8 mouse cellular contexts compared by ENCODE assay signal in the genomic region with DNA sequence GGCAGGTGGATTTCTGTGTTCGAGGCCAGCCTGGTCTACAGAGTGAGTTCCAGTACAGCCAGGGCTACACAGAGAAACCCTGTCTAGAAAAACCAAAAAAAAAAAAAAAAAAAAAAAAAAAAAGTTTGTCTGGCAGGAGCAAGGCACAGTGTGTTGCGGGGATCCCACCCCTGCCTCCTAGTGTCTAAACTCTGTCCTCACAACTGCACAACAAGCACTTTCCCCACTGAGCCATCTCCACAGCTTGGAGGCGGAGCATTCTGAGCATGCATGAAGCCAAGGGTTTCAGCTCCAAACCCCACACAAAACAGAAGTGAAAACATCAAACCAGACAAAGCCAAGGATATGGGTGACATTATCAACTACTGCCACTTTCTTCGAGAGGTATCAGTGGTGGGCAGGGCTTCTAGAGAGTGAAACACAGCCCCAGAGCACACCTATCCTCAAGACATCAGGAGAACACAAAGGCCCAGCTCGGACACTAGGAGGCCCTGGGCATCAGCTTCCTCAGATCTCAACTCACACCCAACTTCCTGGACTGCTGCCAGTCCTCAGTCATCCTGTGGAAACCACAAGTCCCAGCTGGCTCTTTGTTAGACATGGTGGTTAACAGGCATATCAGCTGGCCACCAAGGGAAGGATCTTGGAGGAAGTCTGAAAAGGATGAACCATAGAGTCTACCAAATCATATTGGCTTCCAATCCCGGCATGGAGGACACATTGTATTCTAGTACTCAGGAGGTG. TPM values are rescaled to one million over a fixed set of nuclear protein-coding genes. Genes with fewer than 3 reads are reported as not detected.
DNase-seq lines count a peak whose midpoint lies in the region; ATAC-seq and TF ChIP-seq lines count a peak whose summit lies in the region.
"Had no signal": no experiment of that assay in that cellular context is flagged by ENCODE, and none has a peak within 500 bp of the region (broad histone marks: within the 10 kb centered on the region; RNA-seq: fewer than 3 reads in every experiment).

No protein-coding gene starts in this region.

- no peak overlapping the region for H3K27ac ChIP-seq in layer of hippocampus, adult 2 months

- ATAC-seq in megakaryocyte progenitor cell, adult 5-6 weeks (replicated peaks; ENCODE audit: poor library complexity) = peak; percentile 84

- no peak for DNase-seq in layer of hippocampus, adult 2 months (ENCODE audit: low spot score in 2 of 2)
- no peak for DNase-seq in layer of hippocampus, adult 8-10 months (ENCODE audit: low spot score in 2 of 2)
- DNase-seq in R1 (ENCODE audit: low read depth, low spot score) = peak; percentile 58
- peak; percentile 34 for DNase-seq in induced T-regulatory cell, adult 2 months (ENCODE audit: low read depth)
- DNase-seq in cerebellum, adult 8-10 months = no peak
- no peak for DNase-seq in cerebellum, postnatal 4 days (ENCODE audit: low spot score in 2 of 2)
- DNase-seq: cerebellum, adult 9-10 months had no signal

- peak; percentile 53 for TF ChIP-seq CTCF in layer of hippocampus, adult 2 months (conservative IDR thresholded peaks at IDR 0.05)

- no peak overlapping the region for H3K4me3 ChIP-seq in layer of hippocampus, adult 2 months

RNA-seq across cellular contexts. Expression of a gene that starts 6.8 kb away (rescaled TPM):
- total RNA-seq in layer of hippocampus, adult 2 months (2021) = 10 to 100 TPM; 45.2 to 48.2 TPM
- 10 to 100 TPM; 42.8 to 55.5 (median 48.7) TPM for total RNA-seq in layer of hippocampus, adult 8-10 months (2022)
- 27.3 and 40.7 TPM in 2 replicates for total RNA-seq in megakaryocyte progenitor cell, adult 5-6 weeks (2015)
- total RNA-seq in megakaryocyte progenitor cell, adult 5-6 weeks (2017) = 26.8 and 30.3 TPM in 2 replicates

RNA-seq across cellular contexts. Expression of a gene that starts 10.6 kb away (rescaled TPM):
- 10 to 100 TPM; 83.1 TPM for total RNA-seq in layer of hippocampus, adult 2 months (2021)
- 10 to 100 TPM; 69.3 to 97.6 (median 83.2) TPM for total RNA-seq in layer of hippocampus, adult 8-10 months (2022)
- 80.1 and 106 TPM in 2 replicates for total RNA-seq in megakaryocyte progenitor cell, adult 5-6 weeks (2015)
- 17.7 and 23.8 TPM in 2 replicates for total RNA-seq in megakaryocyte progenitor cell, adult 5-6 weeks (2017)

RNA-seq across cellular contexts. Expression of a gene that starts 41.9 kb away (rescaled TPM):
- total RNA-seq in layer of hippocampus, adult 2 months (2021) = 10 to 100 TPM; 10.9 to 11.7 TPM
- total RNA-seq in layer of hippocampus, adult 8-10 months (2022) = 10 to 100 TPM in 3 of 4 experiments, 1 to 10 TPM in 1; 9.6 to 14.3 (median 12.0) TPM
- total RNA-seq in megakaryocyte progenitor cell, adult 5-6 weeks (2015) = 3.0 and 3.3 TPM in 2 replicates
- total RNA-seq in megakaryocyte progenitor cell, adult 5-6 weeks (2017) = 6.3 and 6.5 TPM in 2 replicates

RNA-seq across cellular contexts. Expression of a gene that starts 42.0 kb away (rescaled TPM):
- under 1 TPM; 0.52 to 0.90 TPM for total RNA-seq in layer of hippocampus, adult 2 months (2021)
- total RNA-seq in layer of hippocampus, adult 8-10 months (2022) = 1 to 10 TPM in 2 of 4 experiments, under 1 TPM in 1, not detected in 1; 0.83 to 1.2 (median 1.2) TPM
- total RNA-seq in megakaryocyte progenitor cell, adult 5-6 weeks (2015) = 2.2 TPM in 2 replicates
- total RNA-seq in megakaryocyte progenitor cell, adult 5-6 weeks (2017) = 2.9 TPM in 2 replicates

Comparison
In these comparisons a context has a peak if more than half of its experiments do, and no peak if none do; other contexts are left out.
1. DNase-seq: peak in R1 (single experiment) and induced T-regulatory cell, adult 2 months (single experiment); none in layer of hippocampus, adult 2 months (0 of 2), layer of hippocampus, adult 8-10 months (0 of 2), cerebellum, adult 8-10 months (single experiment) and cerebellum, postnatal 4 days (0 of 2).